Mouse (Mus musculus) bone marrow macrophage, adult 2 months (primary cell): ENCODE data around the gene Olfr631.

Experiments used
- CTCF ChIP-seq: IDR thresholded peaks from 2 replicates; pipeline ENCODE4 v1.5.1; 2012; ENCODE audit warnings: low read depth, mild to moderate bottlenecking, low read length, moderate library complexity
- POLR2A ChIP-seq: IDR thresholded peaks from 2 replicates; pipeline ENCODE4 v1.6.1; 2012; ENCODE audit warnings: mild to moderate bottlenecking, low read depth, low read length, borderline replicate concordance

DNA sequence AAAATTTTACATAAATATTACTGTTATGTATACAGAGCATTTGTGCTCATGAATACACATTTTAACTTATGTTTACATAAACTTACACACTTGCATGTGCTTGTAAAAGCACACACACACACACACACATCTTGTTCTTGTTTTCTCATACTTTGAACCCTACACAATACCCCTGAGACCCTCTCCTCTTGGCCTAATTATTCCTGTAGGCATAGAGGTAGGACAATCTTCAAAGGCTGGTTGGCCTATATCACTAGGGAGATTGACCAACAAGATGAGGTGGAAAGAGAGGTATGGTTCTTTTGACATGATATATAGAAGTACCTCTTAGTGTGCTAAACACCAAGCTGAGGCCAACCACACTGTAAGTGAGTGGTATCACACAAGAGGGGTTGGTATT, 15.5 kb downstream of the Olfr631 start, which contains the start of gene Olfr633:
- TF ChIP-seq CTCF (no peak), POLR2A (no peak)
